Mouse (Mus musculus): Measurements from ENCODE around the gene Spata32. TPM values are rescaled to one million over a fixed set of nuclear protein-coding genes. Genes with fewer than 3 reads are reported as not detected.

Gene Spata32
- total and polyA plus RNA-seq, 2 experiments from 2014 or later = 1.5 to 1.6 TPM

GRCm38 (mm10) chr11:103184891-103185290 is 33.3 kb downstream of the Spata32 start:
- DNase-seq (ENCODE audit: low spot score) (peak; percentile 72), ATAC-seq (peak; percentile 49; the same call in 1 of the 2 replicates)
- Histone ChIP-seq H3K9me3 (ENCODE audit: low read length) (no peaks in the 10 kb centered on the region), H3K27ac (no peak overlapping the region), H3K9ac (replicated peaks; ENCODE audit: low read length) (no peak overlapping the region), H3K36me3 (ENCODE audit: insufficient read depth, low read length) (no peaks in the 10 kb centered on the region), H3K27me3 (ENCODE audit: insufficient read depth, low read length) (no peaks in the 10 kb centered on the region), H3K4me3 (ENCODE audit: low read length) (no peak overlapping the region), H3K4me2 (ENCODE audit: low read depth, low read length) (no peak overlapping the region), H3K4me1 (ENCODE audit: insufficient read depth, low read length) (no peaks in the 10 kb centered on the region)
- 37% methylated on average over 2 of the region's 2 CpGs for WGBS
- peak; percentile 83 for TF ChIP-seq CTCF (IDR thresholded peaks at IDR 0.05; ENCODE audit: low read depth)

- Histone ChIP-seq H3K4me3 (ENCODE audit: low read length) (no peak overlapping the region), H3K4me2 (ENCODE audit: low read depth, low read length) (no peak overlapping the region), H3K27ac (no peak overlapping the region), H3K9me3 (ENCODE audit: low read length) (no peaks in the 10 kb centered on the region), H3K27me3 (ENCODE audit: insufficient read depth, low read length) (no peaks in the 10 kb centered on the region), H3K4me1 (ENCODE audit: insufficient read depth, low read length) (no peaks in the 10 kb centered on the region; the same call in 1 of the 2 replicates), H3K9ac (replicated peaks; ENCODE audit: low read length) (no peak overlapping the region), H3K36me3 (ENCODE audit: insufficient read depth, low read length) (no peaks in the 10 kb centered on the region)
- no peak for DNase-seq (ENCODE audit: low spot score)
- WGBS = 76% methylated on average over 3 of the region's 3 CpGs
- TF ChIP-seq CTCF (IDR thresholded peaks at IDR 0.05; ENCODE audit: low read depth) = no peak
- no peak for ATAC-seq
These were observed 36.3 kb downstream of the Spata32 start for GRCm38 (mm10) chr11:103181911-103182310.

GRCm38 (mm10) chr11:103181349-103181748 is 36.9 kb downstream of the Spata32 start:
- Histone ChIP-seq H3K36me3 (ENCODE audit: insufficient read depth, low read length) (no peaks in the 10 kb centered on the region), H3K4me3 (ENCODE audit: low read length) (no peak overlapping the region), H3K4me2 (ENCODE audit: low read depth, low read length) (no peak overlapping the region), H3K27me3 (ENCODE audit: insufficient read depth, low read length) (no peaks in the 10 kb centered on the region), H3K9me3 (ENCODE audit: low read length) (no peaks in the 10 kb centered on the region), H3K9ac (replicated peaks; ENCODE audit: low read length) (no peak overlapping the region), H3K4me1 (ENCODE audit: insufficient read depth, low read length) (no peaks in the 10 kb centered on the region; the same call in 1 of the 2 replicates), H3K27ac (no peak overlapping the region)
- DNase-seq (ENCODE audit: low spot score) (no peak), ATAC-seq (no peak)
- WGBS = 81% methylated on average over 9 of the region's 9 CpGs
- TF ChIP-seq CTCF (IDR thresholded peaks at IDR 0.05; ENCODE audit: low read depth) = no peak

GRCm38 (mm10) chr11:103180426-103180825 is 37.8 kb downstream of the Spata32 start:
- H3K4me2 ChIP-seq (ENCODE audit: low read depth, low read length) = no peak overlapping the region
- 69% methylated on average over 1 of the region's 1 CpGs for WGBS
- no peak for ATAC-seq

GRCm38 (mm10) chr11:103178748-103179147 is 39.5 kb downstream of the Spata32 start:
- ATAC-seq (no peak), DNase-seq (ENCODE audit: low spot score) (no peak)
- no peak overlapping the region for H3K4me3 ChIP-seq (ENCODE audit: low read length)
- H3K27me3 ChIP-seq (ENCODE audit: insufficient read depth, low read length) = no peaks in the 10 kb centered on the region
- H3K9ac ChIP-seq (replicated peaks; ENCODE audit: low read length) = no peak overlapping the region
- H3K9me3 ChIP-seq (ENCODE audit: low read length) = no peaks in the 10 kb centered on the region
- H3K4me1 ChIP-seq (ENCODE audit: insufficient read depth, low read length) = no peaks in the 10 kb centered on the region; the same call in 1 of the 2 replicates
- no peak for TF ChIP-seq CTCF (IDR thresholded peaks at IDR 0.05; ENCODE audit: low read depth)
- no peaks in the 10 kb centered on the region for H3K36me3 ChIP-seq (ENCODE audit: insufficient read depth, low read length)
- no peak overlapping the region for H3K4me2 ChIP-seq (ENCODE audit: low read depth, low read length)
- 87% methylated on average over 8 of the region's 8 CpGs for WGBS
- no peak overlapping the region for H3K27ac ChIP-seq

More at GRCm38 (mm10) chr11:103180426-103180825, 37.8 kb downstream of the Spata32 start:
- Histone ChIP-seq H3K4me1 (ENCODE audit: insufficient read depth, low read length) (no peaks in the 10 kb centered on the region; the same call in 1 of the 2 replicates), H3K27ac (no peak overlapping the region), H3K27me3 (ENCODE audit: insufficient read depth, low read length) (no peaks in the 10 kb centered on the region), H3K9ac (replicated peaks; ENCODE audit: low read length) (no peak overlapping the region), H3K9me3 (ENCODE audit: low read length) (no peaks in the 10 kb centered on the region), H3K4me3 (ENCODE audit: low read length) (no peak overlapping the region), H3K36me3 (ENCODE audit: insufficient read depth, low read length) (no peaks in the 10 kb centered on the region)
- no peak for TF ChIP-seq CTCF (IDR thresholded peaks at IDR 0.05; ENCODE audit: low read depth)
- DNase-seq (ENCODE audit: low spot score) = no peak

- no peak overlapping the region for H3K27ac ChIP-seq
- H3K4me2 ChIP-seq (ENCODE audit: low read depth, low read length) = no peak overlapping the region
- H3K9me3 ChIP-seq (ENCODE audit: low read length) = no peaks in the 10 kb centered on the region
- no peaks in the 10 kb centered on the region; the same call in 1 of the 2 replicates for H3K4me1 ChIP-seq (ENCODE audit: insufficient read depth, low read length)
- WGBS = 86% methylated on average over 15 of the region's 15 CpGs
- no peaks in the 10 kb centered on the region for H3K36me3 ChIP-seq (ENCODE audit: insufficient read depth, low read length)
- ATAC-seq = no peak
- H3K9ac ChIP-seq (replicated peaks; ENCODE audit: low read length) = no peak overlapping the region
- no peak overlapping the region for H3K4me3 ChIP-seq (ENCODE audit: low read length)
- TF ChIP-seq CTCF (IDR thresholded peaks at IDR 0.05; ENCODE audit: low read depth) = no peak
- DNase-seq (ENCODE audit: low spot score) = no peak
- H3K27me3 ChIP-seq (ENCODE audit: insufficient read depth, low read length) = no peaks in the 10 kb centered on the region
These were observed 40.3 kb downstream of the Spata32 start for GRCm38 (mm10) chr11:103177815-103178485.

- Histone ChIP-seq H3K4me1 (ENCODE audit: insufficient read depth, low read length) (peaks cover 5% of the 10 kb centered on the region; the same call in 1 of the 2 replicates), H3K27me3 (ENCODE audit: insufficient read depth, low read length) (no peaks in the 10 kb centered on the region), H3K36me3 (ENCODE audit: insufficient read depth, low read length) (no peaks in the 10 kb centered on the region), H3K9me3 (ENCODE audit: low read length) (no peaks in the 10 kb centered on the region), H3K9ac (replicated peaks; ENCODE audit: low read length) (no peak overlapping the region), H3K4me3 (ENCODE audit: low read length) (no peak overlapping the region), H3K27ac (no peak overlapping the region), H3K4me2 (ENCODE audit: low read depth, low read length) (no peak overlapping the region)
- TF ChIP-seq CTCF (IDR thresholded peaks at IDR 0.05; ENCODE audit: low read depth) = no peak
- 70% methylated on average over 5 of the region's 5 CpGs for WGBS
- ATAC-seq = no peak
- no peak for DNase-seq (ENCODE audit: low spot score)
These were observed 41.0 kb downstream of the Spata32 start for GRCm38 (mm10) chr11:103177216-103177615.
